Mouse (Mus musculus) adrenal gland, postnatal 14 days (tissue): ENCODE data around the gene Gm10100. TPM values are rescaled to one million over a fixed set of nuclear protein-coding genes. Genes with fewer than 3 reads are reported as not detected.
"Not testable (repeated sequence)": the region's sequence is repeated elsewhere in the genome, so short reads cannot be mapped to it uniquely, and the experiment has no call there.

Experiments
- DNase-seq: peaks from one replicate; pipeline ENCODE4 v3.0.0; 2021; ENCODE audit warnings: mixed read lengths
- total RNA-seq: library from RNA; stranded (reverse); gene quantifications from 2 replicates; pipeline ENCODE4 v1.2.3, GENCODE M21; 2021

Gm10100 gene
- total RNA-seq, 1 experiment from 2014 or later = not detected

GRCm38 (mm10) chr10:77752312-77752711 is 26.0 kb downstream of the Gm10100 start:
- not testable (repeated sequence) for DNase-seq

GRCm38 (mm10) chr10:77753448-77753847 is 27.2 kb downstream of the Gm10100 start:
- DNase-seq = no peak

- not testable (repeated sequence) for DNase-seq
Measured at GRCm38 (mm10) chr10:77759582-77759981, 33.3 kb downstream of the Gm10100 start, which contains the start of gene Gm3233. Gm3233 (minus strand) TSS chr10:77759682.

- DNase-seq = no peak
Measured at GRCm38 (mm10) chr10:77769727-77770126, 43.4 kb downstream of the Gm10100 start.

- DNase-seq = not testable (repeated sequence)
Measured at GRCm38 (mm10) chr10:77771225-77771624, 44.9 kb downstream of the Gm10100 start, which contains the start of gene Gm3238. Gm3238 (minus strand) TSS chr10:77771325.

GRCm38 (mm10) chr10:77772142-77772541 is 45.9 kb downstream of the Gm10100 start:
- DNase-seq = not testable (repeated sequence)

Other genes starting within 250 kb of the Gm10100 start
- gene Fam207a, start 210.7 kb upstream of the Gm10100 start, total RNA-seq = 21.6 and 27.2 TPM in 2 replicates
- gene Itgb2, start 196.2 kb upstream of the Gm10100 start, total RNA-seq = 5.8 and 16.0 TPM in 2 replicates
- gene Pttg1ip, start 144.8 kb upstream of the Gm10100 start, total RNA-seq = 168 and 172 TPM in 2 replicates
- 93.0 and 111 TPM in 2 replicates for gene Sumo3, start 120.4 kb upstream of the Gm10100 start, total RNA-seq
- 23.6 and 31.5 TPM in 2 replicates for gene Gm49325, start 120.3 kb upstream of the Gm10100 start, total RNA-seq
- 49.8 and 50.2 TPM in 2 replicates for gene Ube2g2, start 104.2 kb upstream of the Gm10100 start, total RNA-seq
- 0.41 TPM in 1 of 2 replicates, not detected in the other for gene Tspear, start 39.9 kb upstream of the Gm10100 start, total RNA-seq
- not detected in 2 replicates for gene Gm19402, start 35.7 kb upstream of the Gm10100 start, total RNA-seq
- gene Gm9508, start 29.3 kb upstream of the Gm10100 start, total RNA-seq = not detected in 2 replicates
- gene Gm10272, start 19.9 kb upstream of the Gm10100 start, total RNA-seq = not detected in 2 replicates
- gene Gm10024, start 15.0 kb upstream of the Gm10100 start, total RNA-seq = not detected in 2 replicates
- not detected in 2 replicates for gene Gm10142, start 10.7 kb upstream of the Gm10100 start, total RNA-seq
- not detected in 2 replicates for gene Krtap12-1, start 5.9 kb upstream of the Gm10100 start, total RNA-seq
- gene Gm18596, start 16.2 kb downstream of the Gm10100 start, total RNA-seq = not detected in 2 replicates
- gene Gm9736, start 24.9 kb downstream of the Gm10100 start, total RNA-seq = not detected in 2 replicates
- gene Gm3233, start 33.2 kb downstream of the Gm10100 start, total RNA-seq = not detected in 2 replicates
- not detected in 2 replicates for gene Gm3238, start 44.8 kb downstream of the Gm10100 start, total RNA-seq
- gene Gm7138, start 50.5 kb downstream of the Gm10100 start, total RNA-seq = not detected in 2 replicates
- gene Gm3250, start 56.1 kb downstream of the Gm10100 start, total RNA-seq = not detected in 2 replicates
- not detected in 2 replicates for gene Gm7137, start 61.7 kb downstream of the Gm10100 start, total RNA-seq
- gene Gm9639, start 68.6 kb downstream of the Gm10100 start, total RNA-seq = not detected in 2 replicates
- gene Gm19668, start 72.6 kb downstream of the Gm10100 start, total RNA-seq = not detected in 2 replicates
- not detected in 2 replicates for gene Gm9507, start 85.4 kb downstream of the Gm10100 start, total RNA-seq
- not detected in 2 replicates for gene Gm2696, start 88.2 kb downstream of the Gm10100 start, total RNA-seq
- not detected in 2 replicates for gene Krtap10-4, start 100.6 kb downstream of the Gm10100 start, total RNA-seq
- not detected in 2 replicates for gene Krtap10-10, start 109.5 kb downstream of the Gm10100 start, total RNA-seq
- gene Gm36176, start 120.3 kb downstream of the Gm10100 start, total RNA-seq = not detected in 2 replicates
- gene Gm10318, start 126.4 kb downstream of the Gm10100 start, total RNA-seq = not detected in 2 replicates
- gene Gm3285, start 135.5 kb downstream of the Gm10100 start, total RNA-seq = not detected in 2 replicates
- 7.6 and 14.0 TPM in 2 replicates for gene Lrrc3, start 176.1 kb downstream of the Gm10100 start, total RNA-seq
- 2.4 and 4.8 TPM in 2 replicates for gene Trpm2, start 244.1 kb downstream of the Gm10100 start, total RNA-seq